Mouse (Mus musculus) embryo, embryonic 11.5 days (tissue): Measurements from ENCODE around the gene Zfand3.
A peak's percentile ranks its signal among the peaks of the same experiment; 100 is the strongest.

Source experiments
- DNase-seq: peaks from one replicate; pipeline ENCODE4 v3.0.0-alpha.2; 2012; ENCODE audit warnings: low read depth, low spot score

The Zfand3 gene

GRCm38 (mm10) chr17:29998566-29999295 lies 5.8 kb upstream of the Zfand3 start:
- DNase-seq = no peak

GRCm38 (mm10) chr17:30005103-30005443 lies 540 bp downstream of the Zfand3 start:
- DNase-seq = no peak

- no peak for DNase-seq
Observed at GRCm38 (mm10) chr17:30005451-30005941, 963 bp downstream of the Zfand3 start.

GRCm38 (mm10) chr17:30006877-30007276 lies 2.3 kb downstream of the Zfand3 start:
- DNase-seq = no peak

GRCm38 (mm10) chr17:30007883-30008282 lies 3.4 kb downstream of the Zfand3 start:
- no peak for DNase-seq

- no peak for DNase-seq
Observed at GRCm38 (mm10) chr17:30008392-30008791, 3.9 kb downstream of the Zfand3 start.

- no peak for DNase-seq
Observed at GRCm38 (mm10) chr17:30014660-30015059, 10.1 kb downstream of the Zfand3 start.

- no peak for DNase-seq
Observed at GRCm38 (mm10) chr17:30018927-30019610, 14.5 kb downstream of the Zfand3 start.

GRCm38 (mm10) chr17:30019942-30020341 lies 15.4 kb downstream of the Zfand3 start:
- DNase-seq = no peak

GRCm38 (mm10) chr17:30024651-30025050 lies 20.1 kb downstream of the Zfand3 start:
- peak; percentile 56 for DNase-seq

- no peak for DNase-seq
Observed at GRCm38 (mm10) chr17:30026617-30027016, 22.1 kb downstream of the Zfand3 start.

- DNase-seq = peak; percentile 51
Observed at GRCm38 (mm10) chr17:30027343-30028029, 23.0 kb downstream of the Zfand3 start.

- DNase-seq = no peak
Observed at GRCm38 (mm10) chr17:30029633-30030226, 25.2 kb downstream of the Zfand3 start.

GRCm38 (mm10) chr17:30032796-30033195 lies 28.3 kb downstream of the Zfand3 start:
- no peak for DNase-seq

- no peak for DNase-seq
Observed at GRCm38 (mm10) chr17:30033991-30034390, 29.5 kb downstream of the Zfand3 start.

GRCm38 (mm10) chr17:30035216-30036005 lies 30.9 kb downstream of the Zfand3 start:
- no peak for DNase-seq

- DNase-seq = no peak
Observed at GRCm38 (mm10) chr17:30043163-30043822, 38.8 kb downstream of the Zfand3 start.

- DNase-seq = no peak
Observed at GRCm38 (mm10) chr17:30045181-30045580, 40.6 kb downstream of the Zfand3 start.

GRCm38 (mm10) chr17:30046654-30047053 lies 42.1 kb downstream of the Zfand3 start:
- no peak for DNase-seq

GRCm38 (mm10) chr17:30051523-30052346 lies 47.2 kb downstream of the Zfand3 start:
- no peak for DNase-seq
